Mouse (Mus musculus): ENCODE data around the gene Bag6. TPM values are rescaled to one million over a fixed set of nuclear protein-coding genes. Genes with fewer than 3 reads are reported as not detected.

Gene Bag6
- total RNA-seq, 2 experiments from 2014 or later: 294 to 308 TPM

- DNase-seq (ENCODE audit: low spot score in 2 of 2): no peak
Measured at GRCm38 (mm10) chr17:35141971-35142370, 7.0 kb downstream of the Bag6 start.

GRCm38 (mm10) chr17:35146139-35146538, 11.2 kb downstream of the Bag6 start:
- no peak for DNase-seq (ENCODE audit: low spot score in 2 of 2)

GRCm38 (mm10) chr17:35147348-35147747, 12.4 kb downstream of the Bag6 start:
- no peak for DNase-seq (ENCODE audit: low spot score in 2 of 2)

- no peak for DNase-seq (ENCODE audit: low spot score in 2 of 2)
Measured at GRCm38 (mm10) chr17:35147922-35148639, 13.1 kb downstream of the Bag6 start.

- no peak for DNase-seq (ENCODE audit: low spot score in 2 of 2)
Measured at GRCm38 (mm10) chr17:35152121-35152520, 17.1 kb downstream of the Bag6 start.

- DNase-seq (ENCODE audit: low spot score in 2 of 2): no peak
Measured at GRCm38 (mm10) chr17:35153077-35153476, 18.1 kb downstream of the Bag6 start.

- DNase-seq (ENCODE audit: low spot score in 2 of 2): no peak
Measured at GRCm38 (mm10) chr17:35153931-35154330, 19.0 kb downstream of the Bag6 start.

- no peak for DNase-seq (ENCODE audit: low spot score in 2 of 2)
Measured at GRCm38 (mm10) chr17:35154616-35155015, 19.6 kb downstream of the Bag6 start.

- DNase-seq (ENCODE audit: low spot score in 2 of 2): no peak
Measured at GRCm38 (mm10) chr17:35155451-35155850, 20.5 kb downstream of the Bag6 start.

GRCm38 (mm10) chr17:35156461-35157200, 21.7 kb downstream of the Bag6 start:
- no peak for DNase-seq (ENCODE audit: low spot score in 2 of 2)

GRCm38 (mm10) chr17:35157254-35157653, 22.3 kb downstream of the Bag6 start:
- no peak for DNase-seq (ENCODE audit: low spot score in 2 of 2)

GRCm38 (mm10) chr17:35157661-35158175, 22.7 kb downstream of the Bag6 start:
- DNase-seq (ENCODE audit: low spot score in 2 of 2): no peak

GRCm38 (mm10) chr17:35158850-35159593, 24.0 kb downstream of the Bag6 start:
- no peak for DNase-seq (ENCODE audit: low spot score in 2 of 2)

GRCm38 (mm10) chr17:35159638-35160037, 24.7 kb downstream of the Bag6 start:
- DNase-seq (ENCODE audit: low spot score in 2 of 2): no peak

GRCm38 (mm10) chr17:35161421-35161820, 26.4 kb downstream of the Bag6 start:
- DNase-seq (ENCODE audit: low spot score in 2 of 2): no peak

- DNase-seq (ENCODE audit: low spot score in 2 of 2): no peak
Measured at GRCm38 (mm10) chr17:35162121-35162520, 27.1 kb downstream of the Bag6 start.

GRCm38 (mm10) chr17:35162730-35163129, 27.8 kb downstream of the Bag6 start:
- no peak for DNase-seq (ENCODE audit: low spot score in 2 of 2)

- peak in 1 of 2 experiments; percentile 42 for DNase-seq (ENCODE audit: low spot score in 2 of 2)
Measured at GRCm38 (mm10) chr17:35163326-35164081, 28.5 kb downstream of the Bag6 start.

- no peak for DNase-seq (ENCODE audit: low spot score in 2 of 2)
Measured at GRCm38 (mm10) chr17:35164218-35164567, 29.2 kb downstream of the Bag6 start.

- peak; percentile 98 to 99 for DNase-seq (ENCODE audit: low spot score in 2 of 2)
Measured at GRCm38 (mm10) chr17:35164568-35165450, 29.8 kb downstream of the Bag6 start, which contains the start of gene Prrc2a. Gene Prrc2a (minus strand): TSS chr17:35164897.
